Mouse (Mus musculus): ENCODE results near the gene Map2k2. TPM values are rescaled to one million over a fixed set of nuclear protein-coding genes. Genes with fewer than 3 reads are reported as not detected.

Gene Map2k2
- total RNA-seq, 2 experiments from 2014 or later: 39.4 to 54.0 TPM

DNA sequence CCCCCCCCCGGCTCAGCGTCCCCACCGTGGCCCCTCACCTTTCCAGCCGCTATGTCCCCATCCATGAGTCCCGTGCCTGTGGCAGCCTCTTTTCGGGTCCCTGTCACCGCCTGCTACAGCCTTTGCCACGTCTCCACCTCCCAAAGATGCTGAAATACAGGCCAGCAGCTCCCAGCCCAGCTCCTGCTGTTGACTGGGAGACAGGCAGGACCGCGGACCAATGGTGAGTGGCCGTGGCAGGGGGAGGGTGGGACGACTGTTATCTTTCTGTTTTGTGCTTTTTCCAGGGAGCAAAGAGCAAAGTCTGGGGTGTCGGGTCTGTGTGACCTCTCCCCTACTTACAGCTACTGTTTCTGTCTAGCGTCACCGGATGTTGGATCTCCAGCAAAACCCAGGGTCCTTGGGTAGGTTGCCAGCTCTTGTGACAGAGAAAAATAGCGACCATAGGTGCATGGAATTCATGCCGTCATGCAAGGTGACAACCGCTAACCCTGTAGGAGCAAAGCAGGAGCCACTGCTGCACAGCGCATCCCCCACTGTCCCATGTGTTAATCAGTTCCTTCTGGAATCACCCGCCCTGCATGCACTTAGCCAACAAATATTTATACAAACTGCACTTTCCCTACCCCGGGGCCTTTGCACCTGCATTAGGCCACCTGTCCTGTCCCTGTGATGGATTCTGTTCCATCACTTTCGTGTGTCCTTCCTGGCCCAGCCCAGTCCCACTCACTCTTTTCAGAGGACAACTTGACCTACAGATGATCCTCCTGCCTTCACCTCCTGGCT, 13.1 kb upstream of the Map2k2 start:
- ATAC-seq (replicated peaks; ENCODE audit: low FRiP score, poor library complexity, severe bottlenecking): no peak

DNA sequence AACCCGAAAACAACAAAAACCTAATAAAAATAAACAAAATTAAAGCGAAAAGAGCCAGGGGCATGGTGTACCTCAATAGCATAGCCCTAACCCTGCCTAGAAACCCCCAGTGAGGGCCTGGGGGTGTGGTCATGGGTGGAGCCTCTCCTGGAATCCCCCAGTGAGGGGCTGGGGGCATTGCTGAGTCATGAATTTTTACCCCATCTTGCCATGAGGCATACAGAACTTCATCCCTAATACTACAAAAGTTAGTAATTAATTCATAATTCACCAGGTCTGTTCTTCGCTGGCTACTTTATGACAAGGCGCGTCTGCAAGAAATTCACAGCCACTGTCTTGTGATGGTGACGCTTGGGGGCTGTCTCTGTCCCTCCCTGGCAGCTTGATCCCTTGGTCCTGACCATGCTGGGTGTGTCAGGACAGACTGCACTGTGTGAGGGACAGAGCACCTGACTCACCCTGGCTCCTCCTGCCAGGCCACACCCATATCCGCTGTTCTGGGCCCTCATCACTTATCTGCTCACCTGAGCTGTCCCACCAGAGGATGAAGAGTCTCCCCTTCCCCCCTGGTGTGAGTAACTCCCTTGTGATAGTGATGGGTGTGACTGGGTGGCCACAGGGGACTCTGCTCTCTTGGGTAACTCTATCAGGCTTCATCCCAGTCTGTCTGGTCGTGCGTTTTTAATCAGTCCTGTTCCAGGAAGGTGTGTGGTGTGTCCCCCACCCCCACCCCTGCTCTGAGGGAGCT, 10.6 kb upstream of the Map2k2 start:
- ATAC-seq (replicated peaks; ENCODE audit: low FRiP score, poor library complexity, severe bottlenecking): no peak

DNA sequence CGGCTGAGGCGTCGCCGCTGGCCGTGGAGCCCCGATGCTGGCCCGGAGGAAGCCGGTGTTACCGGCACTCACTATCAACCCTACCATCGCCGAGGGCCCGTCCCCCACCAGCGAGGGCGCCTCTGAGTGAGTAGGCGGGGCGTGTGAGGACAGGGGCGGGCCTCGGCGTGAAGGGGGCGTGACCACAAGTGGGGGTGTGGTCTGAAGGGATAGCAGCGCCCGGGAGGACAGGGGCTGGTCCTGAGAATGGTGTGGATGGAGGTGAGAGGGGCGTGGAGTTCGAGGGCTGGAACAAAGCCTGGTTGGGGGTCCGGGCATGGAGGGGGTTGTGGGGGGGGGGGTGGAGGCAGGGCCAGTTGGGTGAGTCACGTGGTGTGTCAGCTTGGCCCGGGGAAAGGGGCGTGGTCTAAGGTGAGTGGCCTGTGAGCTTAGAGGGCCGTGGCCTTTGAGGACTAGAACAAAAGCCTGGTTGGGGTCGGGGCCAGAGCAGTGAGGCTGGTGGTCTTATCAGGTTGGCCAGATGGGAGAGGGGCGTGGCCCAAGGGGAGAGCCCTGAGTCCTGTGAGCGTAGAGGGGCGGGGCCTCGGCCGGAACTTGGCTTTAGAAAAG, 502 bp downstream of the Map2k2 start:
- peak; percentile 74 for ATAC-seq (replicated peaks; ENCODE audit: low FRiP score, poor library complexity, severe bottlenecking)

DNA sequence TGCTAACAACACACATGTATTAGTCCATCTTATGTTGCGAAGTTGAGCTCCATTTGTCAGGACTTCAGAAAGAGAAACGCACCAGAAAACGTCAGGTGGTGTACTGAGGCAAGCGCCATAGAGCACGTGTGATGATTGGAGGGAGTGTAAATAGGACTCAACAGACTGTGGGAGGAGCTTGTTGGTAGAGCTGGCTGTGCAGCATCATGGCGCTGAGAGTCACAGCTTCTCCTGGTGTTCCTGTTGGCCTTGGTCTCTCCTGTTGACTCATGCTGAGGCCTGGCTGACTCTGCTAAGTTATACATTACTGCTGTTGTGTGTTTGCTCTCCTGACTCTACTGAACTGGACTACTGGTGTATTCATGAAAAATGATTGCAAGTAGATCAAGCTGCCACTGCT, 7.2 kb downstream of the Map2k2 start:
- no peak for ATAC-seq (replicated peaks; ENCODE audit: low FRiP score, poor library complexity, severe bottlenecking)

DNA sequence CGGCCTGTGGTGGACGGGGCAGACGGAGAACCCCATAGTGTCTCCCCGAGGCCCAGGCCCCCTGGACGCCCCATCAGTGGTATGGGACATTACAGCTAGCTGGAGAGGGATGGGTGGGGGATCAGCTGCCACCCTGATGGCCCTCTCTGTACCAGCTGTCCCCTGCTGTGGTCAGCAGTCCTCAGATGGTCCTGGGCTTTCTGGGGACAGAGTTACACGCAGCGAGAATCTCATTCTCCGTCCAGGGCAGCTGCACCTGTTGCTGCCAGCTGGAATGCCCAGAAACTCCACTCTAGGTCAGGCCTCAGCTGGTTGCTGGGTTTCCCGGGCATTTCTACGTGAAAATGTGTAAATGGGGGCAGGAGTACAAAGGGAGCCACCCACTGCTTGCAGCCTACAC, 13.9 kb downstream of the Map2k2 start:
- no peak for ATAC-seq (replicated peaks; ENCODE audit: low FRiP score, poor library complexity, severe bottlenecking)

DNA sequence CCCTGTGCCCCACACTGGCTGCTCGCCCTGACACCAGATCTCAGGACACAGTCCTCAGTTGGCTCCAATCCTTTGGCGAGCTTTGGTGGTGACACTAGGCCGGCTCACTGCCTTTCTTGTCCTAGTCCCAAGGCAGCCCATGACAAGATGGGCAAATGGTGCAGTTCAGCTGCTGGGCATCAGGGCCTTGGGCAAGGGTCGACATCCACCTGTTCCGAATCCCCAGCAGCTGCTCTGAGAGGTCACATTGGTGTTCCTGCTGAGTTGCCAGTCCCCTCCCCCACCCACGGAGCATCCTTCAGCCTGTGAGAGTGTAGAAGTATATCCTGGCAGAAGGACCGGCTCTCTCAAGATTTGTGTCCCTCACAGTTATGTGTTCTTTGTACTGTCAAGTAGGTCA, 14.9 kb downstream of the Map2k2 start:
- no peak for ATAC-seq (replicated peaks; ENCODE audit: low FRiP score, poor library complexity, severe bottlenecking)

DNA sequence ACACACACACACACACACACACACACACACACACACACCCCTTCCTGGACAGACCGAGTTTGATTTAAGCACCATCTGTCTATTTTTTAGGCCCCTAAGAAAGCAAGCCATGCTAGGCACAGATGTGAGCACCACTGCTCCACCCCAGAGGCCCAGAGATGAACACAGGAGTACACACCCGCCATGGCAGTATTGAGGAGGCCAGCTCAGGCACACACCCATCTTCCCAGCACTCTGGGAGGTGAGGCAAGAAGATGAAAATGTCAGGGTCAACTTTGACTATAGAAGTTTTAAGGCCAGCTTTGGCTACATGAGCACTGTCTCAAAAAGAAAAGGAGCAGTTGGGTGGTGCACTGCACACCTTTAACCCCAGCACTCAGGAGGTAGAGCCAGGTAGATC, 17.2 kb downstream of the Map2k2 start:
- no peak for ATAC-seq (replicated peaks; ENCODE audit: low FRiP score, poor library complexity, severe bottlenecking)

DNA sequence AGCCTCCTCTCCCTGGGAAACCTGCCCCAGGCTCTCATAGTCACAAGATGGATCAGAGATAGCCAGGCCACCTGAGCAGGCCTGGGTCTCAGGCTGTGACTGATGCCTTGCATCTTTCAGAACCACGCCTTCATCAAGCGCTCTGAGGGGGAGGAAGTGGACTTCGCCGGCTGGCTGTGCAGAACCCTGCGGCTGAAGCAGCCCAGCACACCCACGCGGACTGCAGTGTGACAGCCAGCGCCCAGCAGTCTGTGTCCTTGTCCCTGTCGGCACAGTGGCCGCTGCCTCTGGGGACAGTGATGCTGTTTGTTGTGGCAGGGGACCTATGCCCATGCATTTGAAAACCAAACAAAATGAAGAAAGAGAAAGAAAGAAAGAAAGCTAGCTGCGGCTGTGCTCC, 17.8 kb downstream of the Map2k2 start:
- ATAC-seq (replicated peaks; ENCODE audit: low FRiP score, poor library complexity, severe bottlenecking): no peak

DNA sequence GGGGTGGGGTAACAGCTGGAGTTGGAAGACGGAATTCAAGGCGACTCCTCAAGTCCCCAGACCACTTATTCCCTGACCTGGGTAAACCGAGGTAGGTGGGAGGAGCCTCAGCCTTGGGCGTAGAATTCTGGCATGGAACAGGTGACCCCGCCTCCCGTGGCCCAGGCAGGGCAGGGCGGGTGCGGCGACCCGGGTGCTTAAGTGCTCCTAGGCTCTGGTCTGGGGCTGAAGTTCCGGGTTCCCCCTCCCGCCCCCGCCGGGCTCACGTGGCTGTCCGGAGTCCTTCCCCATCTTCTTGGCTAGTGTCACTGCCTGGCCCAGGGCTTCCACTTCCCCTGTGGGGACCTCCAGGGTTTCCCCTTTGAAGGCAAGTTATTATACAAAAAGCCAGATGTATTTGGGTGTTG, 28.5 kb downstream of the Map2k2 start:
- peak; percentile 47 for ATAC-seq (replicated peaks; ENCODE audit: low FRiP score, poor library complexity, severe bottlenecking)

DNA sequence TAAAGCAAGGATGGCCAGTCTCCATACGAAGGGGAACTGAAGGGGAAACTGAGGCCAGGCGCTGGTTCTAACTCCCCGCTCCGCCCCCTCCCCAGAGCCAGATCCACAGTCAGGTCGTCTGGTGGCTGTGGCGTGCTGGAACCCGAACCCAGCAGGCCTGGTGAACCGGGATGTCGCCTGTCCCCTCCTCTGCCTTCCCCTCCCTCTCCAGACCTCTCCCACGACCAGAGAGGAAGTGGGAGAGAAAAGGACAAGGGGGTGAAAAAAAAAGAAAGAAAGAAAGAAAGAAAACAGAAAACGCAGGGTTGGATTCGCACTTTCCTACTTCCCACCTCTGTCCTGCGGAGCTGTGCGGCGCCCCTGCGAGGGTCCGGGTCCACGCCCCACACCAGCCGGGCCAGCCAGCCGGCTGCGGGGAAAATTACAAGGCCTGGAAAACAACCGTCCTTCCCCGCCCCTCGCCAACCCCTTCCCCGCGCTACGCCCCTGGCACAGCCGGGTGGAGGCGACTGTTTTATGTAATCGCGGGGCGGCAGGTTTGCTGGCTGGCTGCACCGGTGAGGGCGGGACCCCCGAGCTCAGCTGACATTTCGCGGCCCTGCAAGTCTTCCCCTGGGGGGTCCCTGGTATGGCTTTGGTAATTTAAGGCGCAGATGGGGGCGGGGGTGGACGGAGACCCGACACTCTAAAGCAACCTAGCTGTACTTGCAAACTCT, 29.4 kb downstream of the Map2k2 start, which contains the start of gene Zbtb7a:
Gene Zbtb7a (plus strand): TSS at position 255 of the 716 bp plus-strand sequence.
- ATAC-seq (replicated peaks; ENCODE audit: low FRiP score, poor library complexity, severe bottlenecking): peak; percentile 7; the same call in 1 of the 2 replicates

DNA sequence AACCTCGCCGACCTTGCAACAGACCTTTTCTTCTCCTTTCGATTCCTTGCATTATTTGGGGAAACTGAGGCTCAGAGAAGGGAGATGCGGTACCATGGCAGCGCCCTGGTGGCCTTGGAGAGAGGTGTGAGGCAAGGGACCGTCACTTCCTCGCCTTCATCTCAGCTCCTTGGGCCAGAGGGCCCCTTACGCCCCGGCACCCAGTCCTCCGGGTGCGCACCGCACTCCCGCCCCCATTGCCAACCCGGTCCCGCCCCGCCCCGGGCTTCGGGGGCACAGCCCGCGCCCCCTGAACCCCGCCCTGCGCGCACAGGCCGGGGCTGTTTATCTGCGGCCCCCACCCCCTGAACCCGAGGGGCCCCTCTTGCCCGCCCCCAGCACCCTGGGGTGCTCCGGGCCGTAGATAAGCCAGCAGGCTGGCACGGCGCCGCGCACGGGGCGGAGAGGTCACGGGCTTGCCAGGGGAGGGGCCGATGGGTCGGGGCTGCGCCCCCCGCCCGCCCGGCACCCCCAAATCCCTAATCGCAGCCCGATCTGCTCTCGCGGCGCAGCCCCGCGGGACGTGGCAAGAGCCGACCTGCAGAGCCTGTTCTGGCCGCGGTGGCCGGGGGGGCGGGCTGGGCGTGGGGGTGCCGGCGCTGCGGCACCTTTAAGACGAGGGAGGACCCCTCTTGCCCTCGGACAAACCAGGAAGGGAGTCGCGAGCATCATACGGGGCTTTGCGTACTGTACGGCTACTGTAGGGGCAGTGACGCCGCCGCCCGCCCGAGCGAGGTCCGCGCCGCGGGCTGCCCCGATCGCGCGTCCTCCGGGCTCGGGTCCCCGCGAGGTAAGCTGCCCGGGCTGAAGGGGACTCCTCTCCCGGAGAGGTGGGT, 30.4 kb downstream of the Map2k2 start:
- ATAC-seq (replicated peaks; ENCODE audit: low FRiP score, poor library complexity, severe bottlenecking): peak; percentile 18

DNA sequence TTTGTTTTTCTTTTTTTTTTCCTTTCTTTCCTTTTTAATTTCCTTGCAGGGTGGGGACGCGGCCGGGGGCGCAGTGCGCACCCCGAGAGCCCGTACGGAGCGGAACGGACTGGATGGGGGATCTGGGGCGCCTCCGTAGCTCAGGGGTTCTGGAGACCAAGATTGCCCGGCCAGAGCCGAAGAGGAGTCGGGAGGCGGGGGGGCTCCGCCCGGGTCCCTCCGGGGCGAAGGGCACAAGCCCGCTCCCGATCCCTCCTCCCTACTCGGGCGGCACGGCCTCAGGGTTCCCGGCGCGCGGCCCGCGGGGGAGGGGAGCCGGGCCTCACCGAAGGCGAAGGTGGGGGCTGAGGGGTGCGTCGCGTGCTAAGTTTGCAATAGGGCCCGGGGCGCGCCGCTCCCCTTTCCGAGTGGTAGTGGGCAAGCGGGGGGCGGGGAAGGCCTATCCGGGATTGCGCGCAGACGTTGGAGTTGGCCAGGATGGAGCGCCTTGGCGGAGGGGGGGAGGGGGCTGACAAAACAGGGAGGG, 31.1 kb downstream of the Map2k2 start:
- ATAC-seq (replicated peaks; ENCODE audit: low FRiP score, poor library complexity, severe bottlenecking): no peak

DNA sequence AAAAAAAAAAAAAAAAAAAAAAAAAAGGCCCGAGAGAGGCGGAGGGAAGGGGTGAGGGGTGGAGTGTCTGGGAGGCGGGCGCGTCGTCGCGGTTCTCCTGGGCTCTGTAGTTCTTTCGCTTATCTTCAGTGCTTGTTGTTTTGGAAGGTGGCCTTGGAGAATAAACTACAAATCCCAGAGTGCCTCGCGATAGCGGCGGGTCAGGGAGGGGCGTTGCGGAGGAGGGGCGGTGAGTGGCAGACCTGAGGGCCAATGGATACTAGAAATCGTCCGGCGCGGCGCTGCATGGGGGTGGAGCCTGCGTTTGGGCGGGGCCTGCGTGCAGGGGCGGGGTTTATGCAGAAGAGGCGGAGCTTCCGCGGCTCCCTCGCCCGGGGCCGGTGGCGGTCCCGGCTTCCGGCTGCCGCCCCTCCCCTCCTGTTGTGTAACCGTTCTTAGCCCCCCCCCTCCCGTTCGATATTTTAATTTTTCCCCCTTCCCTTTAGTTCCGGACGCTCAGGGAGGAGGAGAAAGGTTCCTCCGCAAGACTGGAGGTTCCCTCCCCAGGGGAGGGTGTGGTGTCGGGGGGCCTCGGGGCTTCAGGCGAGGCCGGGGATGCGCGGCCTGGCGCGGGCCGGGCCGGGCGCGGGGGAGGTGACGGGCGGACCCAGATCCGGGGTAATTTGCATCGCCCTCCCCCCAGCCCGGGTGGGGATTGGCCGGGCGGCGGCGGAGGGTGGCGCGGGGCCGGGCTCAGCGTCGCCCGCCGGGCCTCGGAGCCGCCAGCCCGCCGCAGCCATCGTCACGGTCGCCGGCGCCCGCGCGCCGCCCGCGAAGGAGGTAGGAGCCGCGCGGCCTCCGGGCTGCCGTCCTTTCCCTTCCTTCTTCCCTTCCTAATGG, 31.8 kb downstream of the Map2k2 start:
- peak; percentile 74 for ATAC-seq (replicated peaks; ENCODE audit: low FRiP score, poor library complexity, severe bottlenecking)

DNA sequence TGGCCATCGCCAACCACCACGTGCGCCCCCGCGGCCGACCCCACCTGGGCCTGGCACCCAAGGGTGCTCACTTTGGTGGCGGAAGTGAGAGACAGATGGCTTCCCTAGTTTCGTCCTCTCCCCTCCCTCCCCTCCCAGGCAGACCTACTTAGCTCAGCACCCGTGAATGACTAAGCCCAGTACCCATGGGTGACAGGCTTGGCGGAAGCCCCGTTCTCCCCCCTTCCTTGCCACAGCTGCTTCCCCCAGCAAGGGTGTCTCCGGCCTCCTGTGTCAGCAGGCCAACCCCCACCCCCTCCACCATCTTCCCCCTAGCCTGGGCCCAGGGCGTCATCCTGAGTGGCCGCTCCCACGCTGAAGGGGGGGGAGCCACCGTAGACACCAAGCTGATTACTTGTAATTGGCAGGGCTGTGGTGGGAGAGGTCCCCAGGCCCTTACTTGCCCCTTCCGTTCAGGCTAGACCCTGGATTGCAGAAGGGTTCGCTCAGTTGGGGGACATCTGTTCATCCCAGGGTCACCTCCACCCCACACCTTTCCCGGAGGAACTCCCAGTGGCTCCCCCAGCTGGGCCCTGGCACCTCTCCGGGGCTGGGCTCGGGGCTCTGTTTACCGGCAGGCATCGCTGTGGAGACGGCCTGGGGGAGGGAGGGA, 32.5 kb downstream of the Map2k2 start:
- ATAC-seq (replicated peaks; ENCODE audit: low FRiP score, poor library complexity, severe bottlenecking): no peak

DNA sequence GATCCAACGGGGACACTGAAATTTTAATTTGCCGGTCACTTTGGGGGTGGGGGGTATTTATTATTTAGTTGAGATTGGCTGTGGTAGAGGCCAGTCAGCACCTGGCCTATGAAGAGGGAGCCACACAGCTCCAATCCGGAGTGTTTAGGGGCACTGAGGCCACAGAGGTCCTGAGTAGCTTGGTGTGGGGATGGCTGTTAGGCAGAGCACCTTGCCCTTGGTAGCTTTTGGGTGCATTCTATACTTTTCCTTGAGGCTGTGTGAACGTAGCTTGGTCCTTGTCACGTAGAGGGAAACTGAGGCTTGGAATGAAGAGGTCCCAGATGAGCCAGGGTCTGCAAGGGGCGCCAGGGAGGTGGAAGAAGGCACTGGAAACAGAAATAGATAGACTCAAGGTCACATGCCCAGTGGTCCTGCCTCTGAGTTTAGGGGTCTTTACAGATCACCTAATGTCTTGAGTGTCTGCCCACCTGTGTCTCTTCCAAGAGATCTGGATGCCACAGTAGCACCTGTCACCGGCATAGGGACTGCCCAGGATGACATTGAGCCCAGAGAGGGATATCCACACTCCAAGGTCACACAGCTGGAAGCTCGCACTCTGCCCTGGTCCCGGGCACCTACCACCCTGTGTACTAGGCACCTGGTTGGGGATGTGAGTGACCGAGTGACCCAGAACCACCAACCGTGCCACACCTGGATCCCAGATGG, 33.3 kb downstream of the Map2k2 start:
- no peak for ATAC-seq (replicated peaks; ENCODE audit: low FRiP score, poor library complexity, severe bottlenecking)

DNA sequence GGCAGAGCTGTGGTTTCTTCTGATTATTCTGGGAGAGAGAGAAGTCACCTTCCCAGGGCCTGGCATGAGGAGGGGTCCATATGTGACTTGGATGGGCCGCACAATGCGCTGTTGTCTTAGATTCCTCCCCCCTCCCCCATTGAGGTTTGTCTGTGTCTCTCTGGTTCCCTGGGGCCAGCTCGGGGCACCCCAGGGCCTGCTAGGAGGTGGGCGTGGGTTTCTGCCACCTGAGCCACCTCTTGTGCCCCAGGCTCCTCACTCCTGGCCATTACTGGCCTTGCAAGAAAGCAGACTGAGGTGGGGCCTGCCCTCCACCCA, 33.8 kb downstream of the Map2k2 start:
- no peak for ATAC-seq (replicated peaks; ENCODE audit: low FRiP score, poor library complexity, severe bottlenecking)

DNA sequence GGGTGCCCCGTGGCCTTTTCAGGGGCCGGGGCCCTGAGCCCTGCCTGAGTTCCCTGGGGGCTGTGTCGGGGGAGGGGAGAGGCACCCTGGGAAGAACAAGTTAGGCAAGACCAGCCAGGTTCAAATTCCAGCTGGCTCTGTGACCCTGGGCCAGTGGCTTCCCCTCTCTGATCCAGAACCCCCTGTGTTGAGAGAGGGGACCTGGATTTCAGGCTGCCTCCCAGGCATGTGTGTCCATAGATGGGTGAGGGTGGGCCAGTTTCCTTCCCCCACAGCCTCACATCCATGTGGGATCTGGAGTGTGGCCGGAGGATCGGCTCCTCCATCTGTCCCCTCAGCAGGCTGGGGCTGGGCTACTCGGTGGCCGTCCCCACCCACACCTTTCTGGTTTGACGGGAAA, 34.3 kb downstream of the Map2k2 start:
- ATAC-seq (replicated peaks; ENCODE audit: low FRiP score, poor library complexity, severe bottlenecking): no peak
